Comparison of ENCODE assay signal across 25 mouse cellular contexts in genomic region chr19:36497744-36498143, GRCm38 (mm10). TPM values are rescaled to one million over a fixed set of nuclear protein-coding genes. Genes with fewer than 3 reads are reported as not detected.
DNase-seq lines count a peak whose midpoint lies in the region; ATAC-seq lines count a peak whose summit lies in the region.
"Had no signal": no experiment of that assay in that cellular context is flagged by ENCODE, and none has a peak within 500 bp of the region (broad histone marks: within the 10 kb centered on the region; RNA-seq: fewer than 3 reads in every experiment).

No protein-coding gene starts in this region.

- no peaks in the 10 kb centered on the region for H3K36me3 ChIP-seq in stomach, embryonic 16.5 days (ENCODE audit: control insufficient read depth, insufficient read depth, low read length)
- H3K36me3 ChIP-seq: hindbrain, embryonic 12.5 days; intestine, embryonic 15.5 days; limb, embryonic 13.5 days; lung, embryonic 15.5 days had no signal

- no peaks in the 10 kb centered on the region for H3K9me3 ChIP-seq in stomach, embryonic 16.5 days (replicated peaks; ENCODE audit: control insufficient read depth, low read length)
- H3K9me3 ChIP-seq: hindbrain, embryonic 12.5 days; intestine, embryonic 15.5 days; limb, embryonic 13.5 days; lung, embryonic 15.5 days had no signal

- 56% methylated on average over 5 of the region's 5 CpGs for WGBS in stomach, embryonic 16.5 days

- no peaks in the 10 kb centered on the region for H3K27me3 ChIP-seq in stomach, embryonic 16.5 days (ENCODE audit: control insufficient read depth, insufficient read depth, low read length)
- H3K27me3 ChIP-seq: hindbrain, embryonic 12.5 days; intestine, embryonic 15.5 days; limb, embryonic 13.5 days; lung, embryonic 15.5 days had no signal

- no peak overlapping the region for H3K4me2 ChIP-seq in stomach, embryonic 16.5 days (ENCODE audit: low read depth, low read length)
- H3K4me2 ChIP-seq: heart, embryonic 11.5 days; hindbrain, embryonic 12.5 days; intestine, embryonic 15.5 days; limb, embryonic 13.5 days; liver, embryonic 11.5 days; lung, embryonic 15.5 days; midbrain, embryonic 11.5 days had no signal

- peak; percentile 64; the same call in 1 of the 2 replicates for ATAC-seq in stomach, embryonic 16.5 days (ENCODE audit: insufficient read depth, low FRiP score)
- ATAC-seq: activated CD4-positive, CD25-positive, alpha-beta regulatory T cell, adult 4 months; intestine, embryonic 15.5 days; midbrain, embryonic 16.5 days had no signal

- H3K9ac ChIP-seq in stomach, embryonic 16.5 days (ENCODE audit: low read length) = no peak overlapping the region
- H3K9ac ChIP-seq: hindbrain, embryonic 12.5 days; intestine, embryonic 15.5 days; limb, embryonic 13.5 days; lung, embryonic 15.5 days had no signal

- H3K27ac ChIP-seq in stomach, embryonic 16.5 days (ENCODE audit: low read length) = no peak overlapping the region
- H3K27ac ChIP-seq: hindbrain, embryonic 12.5 days; hindbrain, postnatal 0 days; intestine, embryonic 15.5 days; kidney, postnatal 0 days; limb, embryonic 13.5 days; lung, embryonic 15.5 days had no signal

- no peak overlapping the region for H3K4me3 ChIP-seq in stomach, embryonic 16.5 days (replicated peaks; ENCODE audit: low read length)
- H3K4me3 ChIP-seq: erythroblast, embryonic 14.5 days; hindbrain, embryonic 12.5 days; intestine, embryonic 15.5 days; limb, embryonic 13.5 days; lung, embryonic 15.5 days had no signal

- H3K4me1 ChIP-seq in stomach, embryonic 16.5 days (ENCODE audit: control insufficient read depth, insufficient read depth, low read length) = no peaks in the 10 kb centered on the region
- H3K4me1 ChIP-seq: hindbrain, embryonic 12.5 days; intestine, embryonic 15.5 days; limb, embryonic 13.5 days; lung, embryonic 15.5 days had no signal

- peak; percentile 33 for DNase-seq in brain, adult 2 months (ENCODE audit: low read depth, low spot score)
- peak; percentile 29 for DNase-seq in cerebellum, adult 11-12 months
- peak; percentile 34 for DNase-seq in cerebellum, adult 9-11 months
- no peak for DNase-seq in ovary, postnatal 14 days (ENCODE audit: low spot score)
- no peak for DNase-seq in adrenal gland, adult 2 months
- no peak for DNase-seq in right cerebral cortex, adult 2 months (ENCODE audit: low spot score in 2 of 2)
- DNase-seq: B cell, adult 2 months; heart, adult 11 months; heart, postnatal 36 days; kidney, adult 2 months; kidney, postnatal 4 days; thymus, postnatal 14 days had no signal

RNA-seq across cellular contexts. Expression of gene Hectd2, which starts 56.7 kb away (rescaled TPM):
- polyA plus RNA-seq in stomach, embryonic 16.5 days (2015; fragmentation: Nextera tagmentation; extraction: Ambion mirVana) = 2.8 and 3.3 TPM in 2 replicates
- total RNA-seq in adrenal gland, adult 2 months (2021) = 1 to 10 TPM; 1.6 to 2.6 TPM
- polyA plus RNA-seq in adrenal gland, adult 2 months (2012; rRNA removed) = 0.11 and 0.62 TPM in 2 replicates
- polyA plus RNA-seq: erythroblast, embryonic 14.5 days had no signal

Comparison
In these comparisons a context has a peak if more than half of its experiments do, and no peak if none do; other contexts are left out.
1. DNase-seq: peak in brain, adult 2 months (single experiment), cerebellum, adult 11-12 months (single experiment) and cerebellum, adult 9-11 months (single experiment); none in ovary, postnatal 14 days (single experiment), adrenal gland, adult 2 months (single experiment) and right cerebral cortex, adult 2 months (0 of 2).